Mouse (Mus musculus): ENCODE measurements around the gene Dll4. TPM values are rescaled to one million over a fixed set of nuclear protein-coding genes. Genes with fewer than 3 reads are reported as not detected.

Gene Dll4
- total RNA-seq, 1 experiment from 2014 or later = not detected

DNA sequence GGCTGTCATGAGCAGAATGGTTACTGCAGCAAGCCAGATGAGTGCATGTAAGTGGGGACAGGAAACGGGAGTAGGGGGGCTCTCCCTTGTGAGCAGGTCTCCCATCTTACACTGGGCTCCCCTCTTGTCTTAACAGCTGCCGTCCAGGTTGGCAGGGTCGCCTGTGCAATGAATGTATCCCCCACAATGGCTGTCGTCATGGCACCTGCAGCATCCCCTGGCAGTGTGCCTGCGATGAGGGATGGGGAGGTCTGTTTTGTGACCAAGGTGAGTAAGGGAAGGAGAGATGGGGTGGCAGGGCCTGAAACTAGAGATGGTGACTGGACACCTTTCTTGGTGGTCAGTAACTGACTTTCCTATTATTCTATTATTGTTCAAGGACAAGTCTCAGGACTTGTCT lies 3.0 kb downstream of the Dll4 start:
- ATAC-seq (replicated peaks; ENCODE audit: insufficient number of reproducible peaks, low FRiP score, low TSS enrichment, poor library complexity, severe bottlenecking) = no peak

DNA sequence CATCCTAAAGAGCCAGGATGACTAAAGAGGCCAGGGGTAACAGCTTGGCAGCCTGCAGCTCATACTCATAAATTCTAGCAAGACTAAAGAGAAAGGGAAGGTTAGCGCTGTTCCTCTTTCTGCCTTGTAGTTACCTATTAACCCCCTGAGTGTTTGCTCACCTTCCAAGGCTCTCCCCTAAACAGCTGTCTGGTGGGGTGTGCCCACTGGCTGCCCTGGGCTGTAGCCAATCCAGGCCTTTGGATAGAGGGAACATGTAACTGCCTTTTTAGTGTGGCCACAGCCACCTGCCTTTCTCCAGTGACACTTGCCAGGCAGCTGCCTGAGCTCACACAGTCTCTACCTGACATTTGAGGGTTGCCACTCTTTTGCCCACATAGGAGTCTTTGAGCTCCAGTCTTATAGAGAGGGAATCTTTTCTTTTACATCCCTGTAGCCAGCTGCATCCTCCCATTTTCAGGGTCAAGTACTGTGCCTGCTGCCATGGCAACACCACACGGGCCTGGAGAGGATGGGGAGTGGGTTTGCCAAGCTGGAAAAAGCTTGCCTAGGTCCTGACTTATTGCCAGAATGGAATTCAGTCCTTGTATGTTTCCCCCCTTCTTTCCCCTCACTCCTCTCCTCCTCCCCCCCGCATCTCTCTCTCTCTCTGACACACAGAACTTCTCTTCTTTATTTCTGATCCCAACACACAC lies 3.7 kb downstream of the Dll4 start:
- ATAC-seq (replicated peaks; ENCODE audit: insufficient number of reproducible peaks, low FRiP score, low TSS enrichment, poor library complexity, severe bottlenecking) = no peak

DNA sequence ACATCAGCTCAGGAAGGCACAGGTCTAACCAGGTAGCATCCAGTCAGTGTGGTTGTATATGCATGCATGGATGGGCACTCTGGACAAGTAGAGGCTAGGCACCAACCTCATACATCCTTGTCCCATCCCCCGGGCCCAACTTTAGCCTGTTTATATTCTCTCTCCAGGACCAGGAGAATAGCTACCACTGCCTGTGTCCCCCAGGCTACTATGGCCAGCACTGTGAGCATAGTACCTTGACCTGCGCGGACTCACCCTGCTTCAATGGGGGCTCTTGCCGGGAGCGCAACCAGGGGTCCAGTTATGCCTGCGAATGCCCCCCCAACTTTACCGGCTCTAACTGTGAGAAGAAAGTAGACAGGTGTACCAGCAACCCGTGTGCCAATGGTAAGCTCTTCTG lies 5.2 kb downstream of the Dll4 start:
- ATAC-seq (replicated peaks; ENCODE audit: insufficient number of reproducible peaks, low FRiP score, low TSS enrichment, poor library complexity, severe bottlenecking) = no peak

DNA sequence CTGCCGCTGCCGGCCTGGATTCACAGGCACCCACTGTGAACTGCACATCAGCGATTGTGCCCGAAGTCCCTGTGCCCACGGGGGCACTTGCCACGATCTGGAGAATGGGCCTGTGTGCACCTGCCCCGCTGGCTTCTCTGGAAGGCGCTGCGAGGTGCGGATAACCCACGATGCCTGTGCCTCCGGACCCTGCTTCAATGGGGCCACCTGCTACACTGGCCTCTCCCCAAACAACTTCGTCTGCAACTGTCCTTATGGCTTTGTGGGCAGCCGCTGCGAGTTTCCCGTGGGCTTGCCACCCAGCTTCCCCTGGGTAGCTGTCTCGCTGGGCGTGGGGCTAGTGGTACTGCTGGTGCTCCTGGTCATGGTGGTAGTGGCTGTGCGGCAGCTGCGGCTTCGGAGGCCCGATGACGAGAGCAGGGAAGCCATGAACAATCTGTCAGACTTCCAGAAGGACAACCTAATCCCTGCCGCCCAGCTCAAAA lies 6.6 kb downstream of the Dll4 start:
- no peak for ATAC-seq (replicated peaks; ENCODE audit: insufficient number of reproducible peaks, low FRiP score, low TSS enrichment, poor library complexity, severe bottlenecking)

DNA sequence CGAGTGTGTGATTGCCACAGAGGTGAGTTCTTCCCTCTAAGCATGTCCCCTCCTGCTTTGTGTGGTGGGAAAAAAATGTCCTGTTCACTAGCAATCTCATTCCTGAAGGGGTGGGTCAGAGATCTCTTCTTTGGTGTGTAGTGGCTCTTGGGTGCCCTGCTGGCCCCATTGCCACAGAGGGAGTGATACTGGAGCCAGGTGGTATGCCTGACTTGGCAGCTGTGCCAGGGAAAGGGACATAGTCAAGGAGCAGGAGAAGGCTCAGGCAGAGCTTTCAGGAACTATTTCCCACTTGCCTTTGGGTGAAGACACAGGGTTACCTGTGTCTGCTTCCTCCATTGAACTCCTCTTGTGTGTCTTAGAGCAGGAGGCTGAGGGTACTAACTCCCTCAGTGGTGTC lies 8.6 kb downstream of the Dll4 start:
- ATAC-seq (replicated peaks; ENCODE audit: insufficient number of reproducible peaks, low FRiP score, low TSS enrichment, poor library complexity, severe bottlenecking) = no peak

DNA sequence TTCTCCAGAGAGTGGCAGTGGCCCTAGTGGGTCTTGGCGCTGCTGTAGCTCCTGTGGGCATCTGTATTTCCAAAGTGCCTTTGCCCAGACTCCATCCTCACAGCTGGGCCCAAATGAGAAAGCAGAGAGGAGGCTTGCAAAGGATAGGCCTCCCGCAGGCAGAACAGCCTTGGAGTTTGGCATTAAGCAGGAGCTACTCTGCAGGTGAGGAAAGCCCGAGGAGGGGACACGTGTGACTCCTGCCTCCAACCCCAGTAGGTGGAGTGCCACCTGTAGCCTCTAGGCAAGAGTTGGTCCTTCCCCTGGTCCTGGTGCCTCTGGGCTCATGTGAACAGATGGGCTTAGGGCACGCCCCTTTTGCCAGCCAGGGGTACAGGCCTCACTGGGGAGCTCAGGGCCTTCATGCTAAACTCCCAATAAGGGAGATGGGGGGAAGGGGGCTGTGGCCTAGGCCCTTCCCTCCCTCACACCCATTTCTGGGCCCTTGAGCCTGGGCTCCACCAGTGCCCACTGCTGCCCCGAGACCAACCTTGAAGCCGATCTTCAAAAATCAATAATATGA lies 9.5 kb downstream of the Dll4 start:
- ATAC-seq (replicated peaks; ENCODE audit: insufficient number of reproducible peaks, low FRiP score, low TSS enrichment, poor library complexity, severe bottlenecking) = no peak

DNA sequence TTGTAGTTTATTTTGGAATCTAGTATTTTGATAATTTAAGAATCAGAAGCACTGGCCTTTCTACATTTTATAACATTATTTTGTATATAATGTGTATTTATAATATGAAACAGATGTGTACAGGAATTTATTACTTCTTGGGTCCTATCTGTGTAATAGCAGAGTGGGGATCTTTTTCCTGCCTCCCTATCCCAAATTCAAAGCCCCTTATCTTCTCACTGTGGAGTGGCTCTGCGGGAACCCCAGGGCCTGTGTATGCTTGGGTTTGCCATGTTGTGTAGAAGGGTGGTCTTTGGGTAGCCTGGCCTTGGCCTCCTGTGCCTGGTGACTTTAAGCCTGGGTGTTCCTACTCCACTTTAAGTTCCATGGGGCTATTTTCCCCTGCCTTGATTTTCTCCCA lies 10.0 kb downstream of the Dll4 start:
- ATAC-seq (replicated peaks; ENCODE audit: insufficient number of reproducible peaks, low FRiP score, low TSS enrichment, poor library complexity, severe bottlenecking) = no peak

DNA sequence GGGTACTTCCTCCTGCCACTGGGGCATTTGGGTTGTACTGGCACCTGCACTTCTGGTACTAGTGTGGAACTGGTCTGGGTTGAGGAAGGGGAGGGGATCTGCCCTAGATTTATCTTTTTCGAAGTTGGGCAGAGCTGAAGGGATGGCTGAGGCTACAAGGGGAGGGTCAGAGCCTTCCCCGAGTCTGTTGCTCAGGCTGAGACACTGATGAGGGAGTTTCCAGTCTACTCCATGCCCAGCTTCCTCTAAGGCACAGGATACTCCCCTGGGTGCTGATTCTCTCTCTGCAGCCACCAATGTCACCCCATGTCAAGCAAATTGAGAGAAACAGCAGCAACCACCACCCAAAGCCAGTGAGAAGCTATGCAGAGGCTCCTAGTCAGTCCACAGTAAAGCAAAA lies 10.4 kb downstream of the Dll4 start:
- ATAC-seq (replicated peaks; ENCODE audit: insufficient number of reproducible peaks, low FRiP score, low TSS enrichment, poor library complexity, severe bottlenecking) = no peak

DNA sequence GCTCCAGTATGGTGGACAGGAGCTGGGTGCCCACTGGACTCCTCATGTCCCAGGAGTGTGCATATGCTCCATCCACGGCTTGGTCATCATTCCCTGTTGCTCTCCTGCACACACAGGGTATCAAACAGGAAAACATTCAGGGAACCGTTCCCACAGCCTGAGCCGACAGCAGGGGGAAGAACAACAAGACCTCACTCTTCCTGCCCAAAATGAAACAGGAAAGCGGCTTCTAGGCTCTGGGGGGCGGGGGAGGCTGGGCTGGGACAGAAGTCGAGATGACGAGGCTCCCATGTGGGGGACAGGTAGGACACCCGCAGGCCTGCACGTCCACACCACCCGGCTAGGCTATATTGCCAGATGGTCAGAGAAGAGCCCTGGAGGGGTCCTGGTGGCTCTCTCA lies 10.9 kb downstream of the Dll4 start:
- no peak for ATAC-seq (replicated peaks; ENCODE audit: insufficient number of reproducible peaks, low FRiP score, low TSS enrichment, poor library complexity, severe bottlenecking)

DNA sequence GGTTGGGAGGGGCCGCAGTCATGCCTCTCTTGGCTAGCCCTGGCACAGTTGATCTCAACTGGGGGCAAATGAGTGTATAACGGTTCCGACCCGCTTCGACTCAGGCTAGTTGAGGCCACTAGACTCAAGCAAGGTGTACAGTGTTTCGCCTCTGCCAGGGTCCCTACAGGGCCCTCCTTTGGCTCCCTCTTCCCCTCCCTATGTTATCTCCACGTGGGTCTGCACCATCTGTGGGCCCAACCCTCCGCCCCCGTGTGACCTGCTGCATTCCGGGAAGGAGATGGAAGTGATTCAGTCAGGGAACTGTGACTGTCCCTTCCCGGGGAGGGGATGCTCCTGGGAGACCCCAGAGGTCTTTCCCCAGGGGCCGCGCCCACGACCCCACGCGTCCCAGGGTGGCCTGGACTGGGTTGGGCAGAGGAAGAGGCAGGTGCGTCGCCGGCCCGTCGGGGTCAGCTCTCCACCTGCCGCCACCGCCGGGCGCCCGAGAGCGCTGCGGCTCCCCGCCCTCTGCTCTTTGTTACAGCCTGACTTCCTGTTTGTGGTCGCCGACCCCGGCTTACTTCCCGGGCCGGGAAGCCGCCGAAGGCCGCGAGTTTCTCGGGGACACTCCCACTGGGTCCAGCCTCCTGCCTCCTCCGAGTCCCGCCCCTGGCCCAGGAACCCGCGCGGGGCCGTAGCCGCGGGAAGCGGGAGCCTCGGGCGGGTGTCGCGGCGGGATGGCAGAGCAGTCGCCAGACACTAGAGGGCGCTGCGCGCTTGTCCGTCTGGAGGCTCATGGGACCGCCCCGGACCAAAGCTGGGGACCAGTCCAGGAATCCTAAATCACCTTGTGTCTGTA lies 12.1 kb downstream of the Dll4 start:
- peak; percentile 81 for ATAC-seq (replicated peaks; ENCODE audit: insufficient number of reproducible peaks, low FRiP score, low TSS enrichment, poor library complexity, severe bottlenecking)

DNA sequence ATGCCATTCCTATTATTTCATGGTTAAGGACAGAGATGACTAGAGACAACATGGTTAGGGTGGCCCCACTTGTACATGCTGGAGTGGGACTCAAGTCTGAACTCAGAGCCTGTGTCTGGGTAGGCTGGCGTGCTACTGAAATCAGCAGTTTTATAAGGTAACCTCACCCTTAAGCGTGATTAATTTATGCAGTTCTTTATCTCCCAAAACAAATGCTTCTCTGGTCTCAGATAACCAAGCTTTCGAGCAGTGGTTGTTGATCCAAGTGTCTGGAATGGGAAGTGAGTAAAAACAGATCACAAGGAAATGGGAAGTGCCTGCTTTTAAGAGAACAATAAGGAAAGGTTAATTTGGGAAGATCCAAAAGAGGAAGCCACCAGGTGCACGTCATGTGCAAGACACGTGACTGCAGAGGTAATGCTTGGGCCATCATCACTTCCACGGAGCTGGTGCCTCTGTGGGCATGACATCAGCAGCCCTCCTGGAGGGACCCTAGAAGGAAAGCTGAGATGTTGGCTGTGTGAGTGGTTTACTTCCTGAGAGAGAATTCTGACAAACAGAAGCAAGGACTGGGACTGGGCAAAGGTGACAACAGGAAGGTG lies 19.1 kb downstream of the Dll4 start:
- ATAC-seq (replicated peaks; ENCODE audit: insufficient number of reproducible peaks, low FRiP score, low TSS enrichment, poor library complexity, severe bottlenecking) = no peak

DNA sequence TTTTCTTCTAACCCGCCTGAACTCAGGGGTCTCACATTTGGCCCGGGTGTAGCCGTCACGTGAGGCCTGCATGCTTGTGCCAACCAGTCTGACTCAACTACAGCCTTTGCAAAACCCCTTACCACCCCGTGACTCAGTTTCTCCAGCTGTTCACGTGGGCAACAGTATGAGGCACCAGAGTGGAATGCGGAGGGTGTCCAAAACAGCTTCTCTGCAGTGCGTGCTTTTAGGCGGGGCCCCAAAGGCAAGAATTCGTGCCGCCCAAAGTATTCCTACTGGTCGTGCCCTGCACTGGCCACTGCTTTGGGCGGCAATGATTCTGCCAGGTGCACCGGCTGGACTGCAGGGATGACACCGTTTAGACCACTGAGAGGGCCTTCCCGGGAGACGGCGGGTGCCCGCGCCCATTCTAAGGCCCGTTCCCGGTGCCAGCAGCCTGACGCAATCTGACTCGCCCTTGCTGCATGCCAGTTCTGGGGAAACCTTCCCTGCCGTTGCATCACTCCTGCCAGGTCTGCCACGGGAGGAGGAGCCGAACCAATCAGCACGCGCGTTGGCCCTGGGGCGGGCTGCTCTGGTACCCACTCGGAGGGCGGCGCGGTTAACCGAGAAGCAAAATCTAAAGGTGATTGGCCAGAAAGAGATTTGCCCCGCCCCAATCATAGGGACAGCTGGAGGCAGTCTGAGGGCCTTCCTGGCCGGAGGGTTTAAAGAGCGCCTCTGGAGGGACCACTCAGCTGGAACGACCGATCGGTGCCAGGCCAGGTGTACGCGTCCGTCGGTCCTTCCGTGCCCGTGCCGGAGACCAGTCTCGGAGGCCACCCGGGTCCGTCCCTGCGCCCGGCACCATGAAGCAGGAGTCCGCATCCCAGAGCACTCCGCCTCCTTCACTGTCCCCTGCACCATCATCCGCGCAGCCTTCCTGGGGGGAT lies 25.2 kb downstream of the Dll4 start, which contains the start of gene Chac1:
Chac1 (plus strand) TSS at position 675 of the 932 bp plus-strand sequence.
- peak; percentile 52; the same call in 1 of the 2 replicates for ATAC-seq (replicated peaks; ENCODE audit: insufficient number of reproducible peaks, low FRiP score, low TSS enrichment, poor library complexity, severe bottlenecking)

DNA sequence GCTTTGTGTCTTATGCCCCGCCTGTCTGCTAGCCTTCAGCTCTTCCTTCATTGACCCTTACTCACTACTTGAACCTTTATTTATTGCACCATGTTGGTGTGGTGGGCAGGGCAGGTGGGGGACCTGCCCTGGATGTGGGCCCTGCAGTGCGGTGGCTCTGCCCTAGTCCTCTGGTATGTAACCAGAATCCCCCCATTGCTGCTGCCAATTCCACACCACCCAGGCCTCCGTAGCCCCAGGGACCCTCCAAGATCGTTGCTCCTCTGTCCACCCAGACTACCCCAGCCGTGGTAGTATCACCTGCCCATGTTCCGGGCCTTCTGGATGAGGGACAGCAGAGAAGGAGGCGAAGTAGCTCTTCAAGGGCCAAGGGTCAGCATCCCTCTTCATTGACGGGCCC lies 28.1 kb downstream of the Dll4 start:
- no peak for ATAC-seq (replicated peaks; ENCODE audit: insufficient number of reproducible peaks, low FRiP score, low TSS enrichment, poor library complexity, severe bottlenecking)

DNA sequence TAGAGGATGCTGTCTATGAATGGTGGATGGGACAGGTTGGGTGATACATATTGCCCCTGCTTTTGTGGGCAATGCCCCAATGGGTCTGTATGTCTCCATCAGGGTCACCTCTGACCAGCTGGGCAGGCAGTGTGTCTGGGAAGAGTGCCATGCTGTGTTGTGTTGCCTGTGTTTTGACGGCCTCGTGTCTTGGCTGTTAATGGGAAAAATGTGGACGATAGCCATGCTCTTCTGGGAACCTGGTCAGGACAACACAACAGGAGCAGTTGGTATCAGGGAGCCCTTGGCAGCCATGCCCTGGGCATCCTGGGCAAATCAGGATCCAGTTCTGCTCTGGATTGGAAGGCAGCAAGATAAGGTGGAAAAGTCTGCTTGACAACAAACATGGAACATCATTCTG lies 29.5 kb downstream of the Dll4 start:
- no peak for ATAC-seq (replicated peaks; ENCODE audit: insufficient number of reproducible peaks, low FRiP score, low TSS enrichment, poor library complexity, severe bottlenecking)

DNA sequence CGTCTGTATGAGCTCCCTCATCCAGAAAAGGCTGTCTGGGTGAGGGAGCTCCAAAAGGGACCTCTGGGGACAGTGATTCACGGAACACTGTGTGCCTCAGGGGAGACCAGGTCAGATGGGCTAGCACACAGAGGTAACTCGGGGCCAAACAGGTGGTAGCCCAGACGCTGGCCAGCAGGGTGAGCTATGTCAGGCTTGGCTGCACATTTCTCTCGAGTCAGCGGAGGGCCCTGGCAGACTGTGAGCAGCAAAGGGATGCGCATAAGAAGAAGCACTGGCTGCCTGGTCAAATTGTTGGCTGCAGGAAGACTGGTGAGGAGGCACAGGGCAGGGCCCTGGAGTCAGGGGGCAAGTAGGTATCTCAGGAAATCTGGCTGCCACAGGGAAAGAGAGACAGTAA lies 30.1 kb downstream of the Dll4 start:
- no peak for ATAC-seq (replicated peaks; ENCODE audit: insufficient number of reproducible peaks, low FRiP score, low TSS enrichment, poor library complexity, severe bottlenecking)

DNA sequence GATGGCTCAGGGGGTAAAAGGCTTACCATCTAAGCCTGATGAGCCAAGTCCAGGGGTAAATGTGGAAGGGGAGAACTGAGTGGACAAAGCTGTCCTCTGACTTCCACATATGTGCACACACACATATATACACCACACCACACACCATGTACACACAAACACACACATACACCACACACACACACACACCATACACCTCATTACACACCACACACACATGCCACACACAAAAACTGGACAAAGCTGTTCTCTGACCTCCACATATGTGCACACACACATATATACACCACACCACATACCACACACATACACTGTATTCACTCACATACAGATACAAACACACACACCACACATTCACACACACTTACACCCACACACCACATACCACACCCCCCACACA lies 30.7 kb downstream of the Dll4 start:
- ATAC-seq (replicated peaks; ENCODE audit: insufficient number of reproducible peaks, low FRiP score, low TSS enrichment, poor library complexity, severe bottlenecking) = no peak

DNA sequence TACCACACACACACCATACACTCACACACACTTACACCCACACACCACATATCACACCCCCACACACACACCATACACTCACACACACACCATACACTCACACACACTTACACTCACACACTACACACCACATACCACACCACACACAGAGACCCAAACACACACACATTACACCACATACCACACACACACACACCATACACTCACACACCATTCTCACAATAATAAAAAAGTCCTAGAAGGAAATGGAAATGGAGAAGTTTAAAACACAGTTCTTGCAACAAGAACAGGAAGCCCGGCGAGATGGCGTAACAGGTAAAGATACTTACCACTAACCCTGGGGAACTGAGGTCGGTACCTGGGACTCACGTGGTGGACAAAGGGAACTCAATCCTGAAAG lies 31.2 kb downstream of the Dll4 start:
- peak; percentile 67 for ATAC-seq (replicated peaks; ENCODE audit: insufficient number of reproducible peaks, low FRiP score, low TSS enrichment, poor library complexity, severe bottlenecking)

DNA sequence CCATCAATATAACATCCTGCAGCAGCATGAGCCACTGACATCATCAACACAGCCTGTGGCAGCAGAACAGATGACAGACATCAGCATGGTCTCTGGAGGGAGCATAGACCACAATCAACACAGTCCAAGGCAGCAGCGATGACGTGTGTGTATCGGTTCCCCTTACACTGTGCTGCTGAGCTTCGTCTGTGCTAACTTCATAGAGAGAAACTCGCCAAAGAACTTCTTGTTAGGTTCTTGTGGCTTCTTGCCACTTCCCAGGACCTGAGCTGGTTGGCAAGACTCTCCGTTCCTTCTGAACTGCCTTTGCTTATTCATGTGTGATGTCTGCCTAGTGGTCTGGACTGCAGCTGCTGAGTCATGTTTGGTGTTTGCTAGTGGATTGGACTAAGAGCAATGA lies 32.7 kb downstream of the Dll4 start:
- ATAC-seq (replicated peaks; ENCODE audit: insufficient number of reproducible peaks, low FRiP score, low TSS enrichment, poor library complexity, severe bottlenecking) = no peak

Data from monocyte, adult 5-6 weeks (primary cell).